Mouse (Mus musculus): Measurements from ENCODE around the gene Ascc2. TPM values are rescaled to one million over a fixed set of nuclear protein-coding genes. Genes with fewer than 3 reads are reported as not detected.

The Ascc2 gene
- polyA plus RNA-seq, 1 experiment from 2014 or later = 37.2 TPM

DNA sequence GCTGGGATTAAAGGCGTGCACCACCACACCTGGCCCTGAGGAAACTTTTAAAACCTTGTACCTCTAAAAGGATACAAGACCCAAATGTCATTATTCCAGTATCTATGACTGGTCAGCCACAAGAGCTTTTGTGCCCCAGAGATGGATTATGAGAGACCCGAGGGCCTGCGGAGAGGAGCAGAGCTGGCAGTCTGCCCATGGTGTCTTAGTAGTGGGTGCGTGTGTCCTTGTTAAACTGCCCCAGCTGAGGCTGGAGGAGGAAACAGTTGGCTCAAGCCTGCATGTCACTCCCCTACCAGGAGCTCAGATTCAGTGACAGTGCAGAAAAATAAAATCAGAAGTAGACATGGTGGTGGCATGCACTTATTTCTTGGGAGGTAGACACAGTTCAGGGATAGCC is 47.5 kb downstream of the Ascc2 start:
- H3K9me3 ChIP-seq = no peaks in the 10 kb centered on the region
- H3K27ac ChIP-seq = no peak overlapping the region
- WGBS = 84% methylated on average over 4 of the region's 4 CpGs
- no peak overlapping the region for H3K4me2 ChIP-seq
- H3K27me3 ChIP-seq = no peaks in the 10 kb centered on the region
- ATAC-seq (ENCODE audit: insufficient number of reproducible peaks, insufficient read depth, low FRiP score, low TSS enrichment, low read depth) = no peak
- H3K36me3 ChIP-seq = peaks cover 45% of the 10 kb centered on the region
- no peak overlapping the region for H3K4me3 ChIP-seq (replicated peaks)
- peaks cover 7% of the 10 kb centered on the region; the same call in 1 of the 2 replicates for H3K4me1 ChIP-seq (replicated peaks)
- H3K9ac ChIP-seq (replicated peaks) = no peak overlapping the region

DNA sequence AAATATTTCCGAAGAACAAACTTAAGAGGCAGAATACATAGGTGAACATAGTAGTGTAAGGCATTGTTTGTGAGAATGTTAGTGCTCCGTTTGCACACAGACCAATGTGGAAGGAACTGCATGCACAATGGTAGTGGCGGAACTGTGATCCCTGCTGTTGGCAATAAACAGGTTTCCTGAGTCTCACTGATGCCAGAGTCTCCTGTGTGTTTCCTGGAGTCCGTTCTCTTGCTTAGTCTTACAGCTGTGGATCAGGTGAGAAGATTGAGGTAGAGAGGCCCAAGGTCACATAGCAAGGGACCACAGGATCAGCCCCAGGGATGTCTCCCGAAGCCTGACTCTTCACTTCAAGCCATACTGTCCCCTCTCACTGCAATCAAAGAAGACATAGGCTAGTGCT is 48.0 kb downstream of the Ascc2 start:
- no peak overlapping the region for H3K4me3 ChIP-seq (replicated peaks)
- no peak overlapping the region for H3K9ac ChIP-seq (replicated peaks)
- H3K9me3 ChIP-seq = no peaks in the 10 kb centered on the region
- no peaks in the 10 kb centered on the region for H3K27me3 ChIP-seq
- no peak for ATAC-seq (ENCODE audit: insufficient number of reproducible peaks, insufficient read depth, low FRiP score, low TSS enrichment, low read depth)
- 72% methylated on average over 5 of the region's 5 CpGs for WGBS
- H3K27ac ChIP-seq = no peak overlapping the region
- H3K4me1 ChIP-seq (replicated peaks) = 0 out of 2 replicates have a peak, but pooled peaks cover 5% of the 10 kb centered on the region
- H3K4me2 ChIP-seq = no peak overlapping the region
- peaks cover 41% of the 10 kb centered on the region for H3K36me3 ChIP-seq

DNA sequence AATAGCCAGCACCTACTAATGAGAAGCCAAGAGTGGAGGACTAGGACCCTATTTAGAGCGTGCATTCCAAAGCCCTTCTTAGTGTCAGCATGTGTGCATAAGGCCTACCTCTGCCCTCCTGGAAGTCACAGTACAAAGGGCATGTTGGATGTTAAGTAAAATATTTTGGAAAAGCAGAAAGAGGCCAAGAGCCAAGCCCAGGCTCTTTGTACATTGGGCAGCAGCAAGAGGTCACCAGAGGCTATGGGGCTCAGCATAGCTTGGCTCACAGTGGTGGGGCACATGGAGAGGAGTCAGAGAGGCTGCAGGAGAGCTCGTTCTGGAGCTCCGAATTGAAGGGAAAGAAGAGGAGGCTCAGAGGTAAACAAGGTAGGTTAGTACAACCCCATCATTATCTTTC is 49.5 kb downstream of the Ascc2 start:
- Histone ChIP-seq H3K36me3 (peaks cover 26% of the 10 kb centered on the region), H3K9me3 (no peaks in the 10 kb centered on the region), H3K27ac (no peak overlapping the region), H3K4me3 (replicated peaks) (no peak overlapping the region), H3K4me1 (replicated peaks) (0 out of 2 replicates have a peak, but pooled peaks cover 5% of the 10 kb centered on the region), H3K4me2 (no peak overlapping the region), H3K27me3 (no peaks in the 10 kb centered on the region), H3K9ac (replicated peaks) (no peak overlapping the region)
- ATAC-seq (ENCODE audit: insufficient number of reproducible peaks, insufficient read depth, low FRiP score, low TSS enrichment, low read depth) = no peak
- 63% methylated on average over 3 of the region's 3 CpGs for WGBS

DNA sequence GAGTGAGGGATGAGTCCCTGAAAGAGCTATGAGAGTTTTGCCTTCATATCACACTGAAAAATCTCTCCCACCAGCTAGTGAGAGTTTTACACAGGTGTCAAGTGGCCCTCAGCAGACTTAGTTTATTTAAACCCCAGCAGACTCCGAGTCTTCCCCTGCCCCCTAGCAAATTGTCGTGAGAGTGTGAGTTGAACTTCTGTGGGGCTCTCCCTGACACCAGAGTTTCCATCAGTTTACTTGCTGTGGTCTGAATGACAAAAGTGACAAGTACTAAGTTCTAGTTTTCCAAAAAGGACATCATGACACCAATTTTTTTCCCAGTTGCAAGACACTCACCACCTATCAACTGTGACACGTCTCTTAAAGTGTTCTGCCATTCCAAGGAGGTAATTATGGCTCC is 50.3 kb downstream of the Ascc2 start:
- no peaks in the 10 kb centered on the region for H3K27me3 ChIP-seq
- WGBS = 22% methylated on average over 3 of the region's 3 CpGs
- H3K9ac ChIP-seq (replicated peaks) = no peak overlapping the region
- ATAC-seq (ENCODE audit: insufficient number of reproducible peaks, insufficient read depth, low FRiP score, low TSS enrichment, low read depth) = no peak
- no peak overlapping the region for H3K27ac ChIP-seq
- no peaks in the 10 kb centered on the region for H3K9me3 ChIP-seq
- peaks cover 18% of the 10 kb centered on the region for H3K36me3 ChIP-seq
- H3K4me2 ChIP-seq = no peak overlapping the region
- no peak overlapping the region for H3K4me3 ChIP-seq (replicated peaks)
- H3K4me1 ChIP-seq (replicated peaks) = 0 out of 2 replicates have a peak, but pooled peaks cover 5% of the 10 kb centered on the region

DNA sequence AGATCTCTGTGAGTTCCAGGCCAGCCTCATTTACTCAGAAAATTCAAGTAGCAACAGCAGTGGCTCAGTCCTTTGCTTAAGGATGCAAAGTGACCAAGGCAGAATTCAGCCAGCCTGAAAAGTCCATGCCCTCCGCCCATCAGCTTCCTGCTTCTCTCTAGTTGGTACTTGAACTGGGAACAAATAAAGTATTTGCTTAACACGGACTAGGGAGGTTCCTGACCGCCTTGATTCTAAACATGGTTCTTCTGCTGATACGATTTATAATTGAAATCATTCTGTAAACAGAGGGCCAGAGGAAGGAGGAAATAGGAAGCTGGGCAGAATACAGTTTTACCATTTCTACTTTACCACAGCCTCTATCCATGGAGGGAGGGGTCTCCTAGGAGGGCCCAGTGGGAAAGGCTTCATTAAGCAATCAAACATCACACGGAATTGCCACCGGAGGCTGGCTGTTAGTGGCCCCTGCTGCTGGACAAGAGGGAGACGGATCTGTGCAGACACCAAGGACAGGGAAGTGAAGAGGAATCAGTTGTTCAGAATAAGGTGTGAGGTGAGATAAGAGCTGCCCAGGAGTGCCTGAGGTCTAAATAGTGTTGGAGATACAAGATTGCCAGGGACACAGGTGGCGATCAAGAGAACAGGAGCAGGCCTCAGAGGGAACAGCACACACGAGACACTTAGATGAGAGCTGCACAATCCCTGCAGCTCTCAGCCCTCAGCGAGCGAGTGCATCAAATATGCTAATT is 51.3 kb downstream of the Ascc2 start:
- ATAC-seq (ENCODE audit: insufficient number of reproducible peaks, insufficient read depth, low FRiP score, low TSS enrichment, low read depth) = no peak
- WGBS = 59% methylated on average over 11 of the region's 11 CpGs
- no peak overlapping the region for H3K4me2 ChIP-seq

DNA sequence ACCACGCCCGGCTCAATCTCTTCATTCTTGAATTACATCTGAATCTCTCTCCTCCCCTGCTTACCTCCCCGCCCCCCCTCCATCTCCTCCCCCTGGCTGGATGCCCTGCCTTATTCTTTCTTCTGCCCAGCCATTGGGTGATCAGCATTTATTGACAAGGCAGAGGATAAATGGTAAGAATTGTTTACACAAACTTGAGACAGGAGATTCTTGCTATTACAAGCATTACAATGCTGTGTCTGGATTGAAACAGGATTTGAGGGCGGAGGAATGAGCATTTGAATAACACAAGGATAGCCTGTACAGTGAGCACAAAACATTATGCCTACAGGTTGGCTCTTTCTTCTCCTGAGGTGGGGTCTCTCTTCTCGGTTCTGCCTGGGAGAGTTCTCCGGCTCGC is 52.8 kb downstream of the Ascc2 start:
- 0 out of 2 replicates have a peak, but pooled peaks cover 5% of the 10 kb centered on the region for H3K4me1 ChIP-seq (replicated peaks)
- H3K4me2 ChIP-seq = no peak overlapping the region
- WGBS = 86% methylated on average over 7 of the region's 7 CpGs
- H3K36me3 ChIP-seq = no peaks in the 10 kb centered on the region
- no peaks in the 10 kb centered on the region for H3K27me3 ChIP-seq
- no peak overlapping the region for H3K4me3 ChIP-seq (replicated peaks)
- no peak overlapping the region for H3K27ac ChIP-seq
- no peak for ATAC-seq (ENCODE audit: insufficient number of reproducible peaks, insufficient read depth, low FRiP score, low TSS enrichment, low read depth)
- H3K9me3 ChIP-seq = peaks cover 9% of the 10 kb centered on the region; the same call in 1 of the 2 replicates
- H3K9ac ChIP-seq (replicated peaks) = no peak overlapping the region

More for the DNA sequence above, 51.3 kb downstream of the Ascc2 start:
- Histone ChIP-seq H3K9ac (replicated peaks) (no peak overlapping the region), H3K27me3 (no peaks in the 10 kb centered on the region), H3K4me3 (replicated peaks) (no peak overlapping the region), H3K36me3 (peaks cover 8% of the 10 kb centered on the region; the same call in 1 of the 2 replicates), H3K27ac (no peak overlapping the region), H3K9me3 (no peaks in the 10 kb centered on the region), H3K4me1 (replicated peaks) (0 out of 2 replicates have a peak, but pooled peaks cover 5% of the 10 kb centered on the region)

DNA sequence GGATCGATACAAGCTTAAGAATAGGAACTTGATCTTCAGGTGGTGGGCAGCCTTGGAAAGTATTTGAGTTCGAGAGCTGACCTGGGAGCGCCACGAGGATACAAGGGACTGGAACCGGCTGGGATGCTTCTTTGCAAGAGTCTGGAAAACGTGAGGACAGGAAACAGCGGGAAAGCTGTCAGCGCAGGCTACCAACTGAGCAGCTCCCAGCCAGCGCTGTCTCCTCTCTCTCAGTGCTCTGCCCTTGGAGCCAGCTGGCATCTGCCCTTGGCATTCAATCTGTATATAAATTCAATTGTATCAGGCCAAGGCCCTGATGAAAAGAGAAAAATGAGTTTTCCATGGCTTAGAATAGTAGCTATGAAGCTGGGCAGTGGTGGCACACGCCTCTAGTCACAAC is 53.7 kb downstream of the Ascc2 start:
- no peak overlapping the region for H3K4me2 ChIP-seq
- WGBS = 70% methylated on average over 10 of the region's 10 CpGs
- no peaks in the 10 kb centered on the region for H3K27me3 ChIP-seq
- H3K4me3 ChIP-seq (replicated peaks) = no peak overlapping the region
- peaks cover 9% of the 10 kb centered on the region; the same call in 1 of the 2 replicates for H3K9me3 ChIP-seq
- no peaks in the 10 kb centered on the region for H3K4me1 ChIP-seq (replicated peaks)
- H3K27ac ChIP-seq = no peak overlapping the region
- H3K9ac ChIP-seq (replicated peaks) = no peak overlapping the region
- no peaks in the 10 kb centered on the region for H3K36me3 ChIP-seq
- no peak for ATAC-seq (ENCODE audit: insufficient number of reproducible peaks, insufficient read depth, low FRiP score, low TSS enrichment, low read depth)

DNA sequence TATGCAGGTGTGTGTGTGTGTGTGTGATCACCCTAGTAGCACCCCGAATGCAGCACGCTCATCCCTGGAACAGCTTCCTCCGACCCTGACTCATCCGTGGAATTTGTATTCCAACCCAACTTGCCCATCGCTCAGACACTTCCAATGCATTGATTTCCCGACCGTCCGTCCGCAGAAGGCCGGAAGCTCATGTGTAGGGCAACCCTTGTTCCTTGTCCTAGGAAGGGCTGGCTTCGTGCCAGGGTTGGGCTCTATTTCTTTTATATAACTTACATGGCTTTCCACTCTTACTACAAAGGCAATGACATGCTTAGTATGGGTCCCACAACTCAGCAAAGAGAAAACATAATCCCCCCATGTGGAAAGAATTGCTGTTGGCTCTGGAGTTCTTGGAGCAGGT is 54.6 kb downstream of the Ascc2 start:
- Histone ChIP-seq H3K4me1 (replicated peaks) (no peaks in the 10 kb centered on the region), H3K4me2 (no peak overlapping the region), H3K27ac (no peak overlapping the region), H3K27me3 (no peaks in the 10 kb centered on the region), H3K36me3 (no peaks in the 10 kb centered on the region), H3K4me3 (replicated peaks) (no peak overlapping the region), H3K9ac (replicated peaks) (no peak overlapping the region), H3K9me3 (peaks cover 9% of the 10 kb centered on the region; the same call in 1 of the 2 replicates)
- WGBS = 92% methylated on average over 11 of the region's 11 CpGs
- no peak for ATAC-seq (ENCODE audit: insufficient number of reproducible peaks, insufficient read depth, low FRiP score, low TSS enrichment, low read depth)

DNA sequence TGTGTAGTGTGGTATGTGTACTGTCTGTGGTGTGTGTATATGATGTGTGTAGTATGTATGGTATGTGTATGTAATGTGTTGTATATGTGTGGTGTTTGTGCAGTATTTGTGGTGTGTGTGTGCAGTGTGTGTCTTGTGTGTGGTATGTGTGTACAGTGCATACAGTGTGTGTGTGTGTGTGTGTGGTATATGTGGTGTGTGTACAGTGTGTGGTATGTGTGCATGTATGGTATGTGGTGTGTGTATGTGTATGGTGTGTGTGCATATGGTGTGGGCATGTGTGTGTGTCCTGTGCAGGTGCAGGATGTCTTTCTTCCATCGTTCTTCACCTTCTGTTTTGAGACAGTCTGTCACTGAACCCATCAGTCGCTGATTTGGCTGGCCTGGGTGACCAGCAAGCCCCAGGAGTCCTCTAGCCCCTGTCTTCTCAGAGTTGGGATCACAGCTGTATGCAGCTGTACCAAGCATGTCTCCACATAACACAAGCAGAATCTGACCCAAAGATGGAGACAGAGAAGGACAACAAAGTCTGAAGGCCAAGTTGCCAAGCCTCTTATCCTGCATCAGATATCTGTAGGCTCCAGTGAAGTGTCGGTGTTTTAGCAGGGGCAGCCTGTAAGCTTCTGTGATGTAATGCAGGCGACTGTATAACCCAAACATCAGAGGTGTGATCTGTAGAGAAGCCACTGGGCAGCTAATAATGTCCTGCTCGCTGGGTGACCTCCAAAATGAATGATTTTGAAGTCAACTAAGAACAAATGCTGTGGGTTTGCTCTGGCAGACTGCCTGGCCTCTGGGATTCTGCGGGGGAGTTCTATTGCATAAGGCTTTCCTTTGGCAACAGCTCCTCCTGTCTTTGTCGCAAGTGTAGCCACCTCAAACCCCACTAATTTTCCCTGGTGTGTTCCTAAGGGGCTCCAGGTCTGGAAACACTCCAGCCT is 59.8 kb downstream of the Ascc2 start:
- Histone ChIP-seq H3K4me3 (replicated peaks) (no peak overlapping the region), H3K4me1 (replicated peaks) (no peaks in the 10 kb centered on the region), H3K4me2 (no peak overlapping the region), H3K27me3 (no peaks in the 10 kb centered on the region), H3K9me3 (peaks cover 9% of the 10 kb centered on the region; the same call in 1 of the 2 replicates), H3K9ac (replicated peaks) (no peak overlapping the region), H3K27ac (no peak overlapping the region), H3K36me3 (peaks cover 19% of the 10 kb centered on the region)
- no peak for ATAC-seq (ENCODE audit: insufficient number of reproducible peaks, insufficient read depth, low FRiP score, low TSS enrichment, low read depth)
- 50% methylated on average over 7 of the region's 7 CpGs for WGBS

DNA sequence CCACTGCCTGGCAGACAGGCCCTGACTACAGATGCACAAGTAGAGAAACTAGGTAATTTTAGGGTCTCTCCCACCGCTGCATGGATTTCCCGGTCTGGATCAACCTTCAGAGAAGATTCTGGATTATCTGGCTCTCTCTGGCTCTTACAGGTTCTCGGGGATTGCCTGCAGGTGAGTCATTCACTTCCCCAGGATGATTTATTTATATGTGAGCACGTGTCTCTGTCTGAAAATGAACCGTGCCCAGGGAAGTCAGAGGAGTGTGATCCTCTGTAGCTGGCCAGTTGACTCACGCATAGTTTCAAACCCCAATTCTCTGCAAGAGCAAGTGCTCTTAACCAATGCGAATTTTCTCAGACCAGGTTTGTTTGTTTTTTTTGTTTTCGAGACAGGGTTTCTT is 63.2 kb downstream of the Ascc2 start:
- Histone ChIP-seq H3K36me3 (peaks cover 22% of the 10 kb centered on the region), H3K27me3 (no peaks in the 10 kb centered on the region), H3K27ac (no peak overlapping the region), H3K4me2 (no peak overlapping the region), H3K4me3 (replicated peaks) (no peak overlapping the region), H3K4me1 (replicated peaks) (peaks cover 12% of the 10 kb centered on the region), H3K9me3 (no peaks in the 10 kb centered on the region), H3K9ac (replicated peaks) (no peak overlapping the region)
- no peak for ATAC-seq (ENCODE audit: insufficient number of reproducible peaks, insufficient read depth, low FRiP score, low TSS enrichment, low read depth)
- 86% methylated on average over 8 of the region's 8 CpGs for WGBS

DNA sequence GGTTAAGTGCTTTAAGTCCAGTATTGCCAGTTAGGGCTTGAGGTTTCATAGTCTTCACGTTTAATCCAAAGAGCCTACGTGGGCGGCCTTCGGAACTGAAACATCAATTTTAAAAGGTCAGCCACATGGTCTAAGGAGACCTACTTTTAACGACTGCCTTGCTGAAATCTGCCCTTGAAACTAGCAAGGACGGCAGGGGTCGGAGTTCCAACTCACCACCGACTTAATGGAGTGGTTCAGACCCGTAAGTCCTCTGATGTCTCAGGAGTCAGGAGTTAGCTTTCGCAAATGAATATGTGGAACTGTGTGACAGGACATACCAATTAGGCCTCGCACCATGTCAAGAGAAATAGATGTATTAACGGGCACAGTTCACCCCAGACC is 66.1 kb downstream of the Ascc2 start:
- peak overlapping the region; percentile 74 for H3K4me2 ChIP-seq
- peak overlapping the region; percentile 79 for H3K9ac ChIP-seq (replicated peaks)
- no peaks in the 10 kb centered on the region for H3K27me3 ChIP-seq
- WGBS = 7% methylated on average over 12 of the region's 12 CpGs
- peaks cover 12% of the 10 kb centered on the region for H3K4me1 ChIP-seq (replicated peaks)
- H3K9me3 ChIP-seq = no peaks in the 10 kb centered on the region
- H3K4me3 ChIP-seq (replicated peaks) = peak overlapping the region; percentile 63
- H3K36me3 ChIP-seq = peaks cover 22% of the 10 kb centered on the region
- no peak overlapping the region for H3K27ac ChIP-seq
- ATAC-seq (ENCODE audit: insufficient number of reproducible peaks, insufficient read depth, low FRiP score, low TSS enrichment, low read depth) = no peak
